Mouse (Mus musculus) erythroblast, embryonic 14.5 days (primary cell): ENCODE measurements at regions not wholly inside any gene's neighbourhood (a gene's known extent, or its start where the extent isn't known, plus 50 kb on each side); places are given as distances from the start of the nearest gene placed in this dataset.

Experiments
- GATA1 ChIP-seq: IDR thresholded peaks from 2 replicates; pipeline ENCODE4 v1.6.1; 2012; ENCODE audit warnings: low read length, inconsistent platforms, mixed read lengths
- TAL1 ChIP-seq: IDR thresholded peaks from 3 replicates; pipeline ENCODE4 v1.6.1; 2012; ENCODE audit warnings: low read length, inconsistent platforms, mixed read lengths

GRCm38 (mm10) chr6:31321066-31321846 lies 77.3 kb upstream of the Mkln1 start:
- TF ChIP-seq GATA1 (no peak), TAL1 (no peak)
